Mouse (Mus musculus): ENCODE measurements at regions not wholly inside any gene's neighbourhood (a gene's known extent, or its start where the extent isn't known, plus 50 kb on each side); places are given as distances from the start of the nearest gene placed in this dataset.

GRCm38 (mm10) chr5:37903861-37904260 lies 79.5 kb upstream of the Msx1 start:
- no peak overlapping the region for H3K4me2 ChIP-seq (ENCODE audit: low read depth, low read length)
- H3K9ac ChIP-seq (ENCODE audit: low read length): no peak overlapping the region
- H3K9me3 ChIP-seq (ENCODE audit: control insufficient read depth, low read length): no peaks in the 10 kb centered on the region
- H3K4me1 ChIP-seq (replicated peaks; ENCODE audit: control insufficient read depth, insufficient read depth, low read length): 0 out of 2 replicates have a peak, but pooled peaks cover 2% of the 10 kb centered on the region
- H3K4me3 ChIP-seq (ENCODE audit: low read length): no peak overlapping the region
- WGBS: 64% methylated on average over 3 of the region's 3 CpGs
- no peaks in the 10 kb centered on the region for H3K36me3 ChIP-seq (ENCODE audit: control insufficient read depth, insufficient read depth, low read length)
- no peak overlapping the region for H3K27ac ChIP-seq (ENCODE audit: low read length)
- H3K27me3 ChIP-seq (ENCODE audit: control insufficient read depth, insufficient read depth, low read depth, low read length): peaks cover 24% of the 10 kb centered on the region
- no peak for ATAC-seq (ENCODE audit: low read depth)

DNA sequence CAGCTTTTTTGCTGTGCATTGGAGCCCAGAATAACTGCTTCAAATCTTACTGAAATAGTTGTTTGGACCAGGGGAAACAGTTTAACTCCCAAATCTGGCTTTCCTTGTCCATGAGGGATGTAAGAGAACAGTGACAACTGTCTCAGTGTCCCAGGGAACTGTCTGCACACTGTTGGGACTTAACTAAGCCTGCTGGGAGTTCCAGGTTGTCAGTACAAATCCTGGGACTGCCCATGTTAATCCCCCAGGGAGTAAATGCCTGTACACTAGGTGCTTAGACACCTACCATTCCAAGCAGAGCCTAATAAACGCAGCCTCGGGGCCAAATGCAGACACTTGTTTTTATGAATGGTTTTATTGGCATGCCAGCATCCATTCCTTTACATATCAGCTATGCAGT lies 78.4 kb upstream of the Msx1 start:
- Histone ChIP-seq H3K27me3 (ENCODE audit: control insufficient read depth, insufficient read depth, low read depth, low read length) (peaks cover 24% of the 10 kb centered on the region), H3K27ac (ENCODE audit: low read length) (no peak overlapping the region)

DNA sequence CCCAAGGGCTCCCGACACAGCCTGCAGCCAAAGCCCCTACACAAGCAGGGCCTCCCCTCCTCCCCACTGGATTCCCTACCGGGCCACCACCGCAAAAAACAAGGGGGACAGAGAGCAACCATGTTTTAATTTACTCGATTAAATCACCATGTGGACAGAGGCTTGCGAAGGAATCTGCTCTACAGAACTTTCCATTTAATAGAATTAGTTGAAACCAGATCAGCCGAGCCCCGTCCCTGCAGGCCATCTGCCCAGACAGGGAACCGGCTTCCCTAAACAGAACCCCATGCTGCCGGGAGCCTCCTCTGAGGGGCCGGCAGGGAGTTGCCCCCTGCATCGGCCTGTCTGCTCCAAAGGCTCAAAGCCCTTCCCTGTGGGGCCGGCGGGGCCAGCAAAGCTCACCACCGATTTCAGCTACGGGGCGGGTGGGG lies 77.5 kb upstream of the Msx1 start:
- Histone ChIP-seq H3K27ac (ENCODE audit: low read length) (no peak overlapping the region), H3K4me1 (replicated peaks; ENCODE audit: control insufficient read depth, insufficient read depth, low read length) (0 out of 2 replicates have a peak, but pooled peaks cover 2% of the 10 kb centered on the region), H3K9ac (ENCODE audit: low read length) (no peak overlapping the region), H3K36me3 (ENCODE audit: control insufficient read depth, insufficient read depth, low read length) (no peaks in the 10 kb centered on the region), H3K4me2 (ENCODE audit: low read depth, low read length) (0 out of 2 replicates have a peak overlapping the region, but pooled peaks have one; percentile 16), H3K27me3 (ENCODE audit: control insufficient read depth, insufficient read depth, low read depth, low read length) (peaks cover 26% of the 10 kb centered on the region), H3K9me3 (ENCODE audit: control insufficient read depth, low read length) (no peaks in the 10 kb centered on the region), H3K4me3 (ENCODE audit: low read length) (no peak overlapping the region)
- no peak for ATAC-seq (ENCODE audit: low read depth)
- WGBS: 3% methylated on average over 16 of the region's 16 CpGs

More for the DNA sequence above, 78.4 kb upstream of the Msx1 start:
- Histone ChIP-seq H3K4me3 (ENCODE audit: low read length) (no peak overlapping the region), H3K4me1 (replicated peaks; ENCODE audit: control insufficient read depth, insufficient read depth, low read length) (0 out of 2 replicates have a peak, but pooled peaks cover 2% of the 10 kb centered on the region), H3K9ac (ENCODE audit: low read length) (no peak overlapping the region), H3K4me2 (ENCODE audit: low read depth, low read length) (no peak overlapping the region), H3K36me3 (ENCODE audit: control insufficient read depth, insufficient read depth, low read length) (no peaks in the 10 kb centered on the region), H3K9me3 (ENCODE audit: control insufficient read depth, low read length) (no peaks in the 10 kb centered on the region)
- 73% methylated on average over 2 of the region's 2 CpGs for WGBS
- no peak for ATAC-seq (ENCODE audit: low read depth)

GRCm38 (mm10) chr5:37898041-37898615 lies 73.7 kb upstream of the Msx1 start:
- Histone ChIP-seq H3K4me3 (ENCODE audit: low read length) (no peak overlapping the region), H3K4me2 (ENCODE audit: low read depth, low read length) (no peak overlapping the region), H3K9me3 (ENCODE audit: control insufficient read depth, low read length) (no peaks in the 10 kb centered on the region), H3K27ac (ENCODE audit: low read length) (no peak overlapping the region), H3K4me1 (replicated peaks; ENCODE audit: control insufficient read depth, insufficient read depth, low read length) (peaks cover 12% of the 10 kb centered on the region; the same call in 1 of the 2 replicates), H3K27me3 (ENCODE audit: control insufficient read depth, insufficient read depth, low read depth, low read length) (peaks cover 42% of the 10 kb centered on the region), H3K36me3 (ENCODE audit: control insufficient read depth, insufficient read depth, low read length) (no peaks in the 10 kb centered on the region), H3K9ac (ENCODE audit: low read length) (no peak overlapping the region)
- no peak for ATAC-seq (ENCODE audit: low read depth)
- 56% methylated on average over 12 of the region's 12 CpGs for WGBS

DNA sequence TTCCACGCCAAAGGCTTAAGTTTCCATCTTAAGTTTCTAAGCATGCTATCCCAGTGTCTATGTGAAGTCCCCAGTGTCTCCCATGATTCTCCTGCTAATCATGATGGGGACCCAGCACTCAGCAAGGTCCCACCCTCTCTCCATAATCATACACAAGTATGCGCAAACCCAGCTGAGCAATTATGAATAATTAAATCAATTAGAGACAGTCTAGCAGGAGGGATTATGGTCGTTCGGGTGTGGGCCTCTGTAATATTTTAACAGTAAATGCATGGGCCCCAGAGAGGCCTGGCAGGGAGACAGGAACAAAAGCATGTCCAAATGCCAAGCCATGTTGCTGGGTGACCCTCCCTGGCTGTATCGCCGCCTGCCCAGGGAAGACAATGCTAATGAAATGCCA lies 73.1 kb upstream of the Msx1 start:
- H3K9me3 ChIP-seq (ENCODE audit: control insufficient read depth, low read length): no peaks in the 10 kb centered on the region
- no peak for ATAC-seq (ENCODE audit: low read depth)
- peaks cover 42% of the 10 kb centered on the region for H3K27me3 ChIP-seq (ENCODE audit: control insufficient read depth, insufficient read depth, low read depth, low read length)
- H3K36me3 ChIP-seq (ENCODE audit: control insufficient read depth, insufficient read depth, low read length): no peaks in the 10 kb centered on the region
- H3K4me2 ChIP-seq (ENCODE audit: low read depth, low read length): no peak overlapping the region
- no peak overlapping the region for H3K9ac ChIP-seq (ENCODE audit: low read length)
- H3K27ac ChIP-seq (ENCODE audit: low read length): no peak overlapping the region
- WGBS: 82% methylated on average over 6 of the region's 6 CpGs
- H3K4me3 ChIP-seq (ENCODE audit: low read length): no peak overlapping the region
- peaks cover 12% of the 10 kb centered on the region; the same call in 1 of the 2 replicates for H3K4me1 ChIP-seq (replicated peaks; ENCODE audit: control insufficient read depth, insufficient read depth, low read length)

GRCm38 (mm10) chr5:37895441-37896336 lies 71.3 kb upstream of the Msx1 start:
- H3K4me3 ChIP-seq (ENCODE audit: low read length): no peak overlapping the region
- H3K9me3 ChIP-seq (ENCODE audit: control insufficient read depth, low read length): no peaks in the 10 kb centered on the region
- no peak; the same call in 1 of the 2 replicates for ATAC-seq (ENCODE audit: low read depth)
- H3K36me3 ChIP-seq (ENCODE audit: control insufficient read depth, insufficient read depth, low read length): no peaks in the 10 kb centered on the region
- no peak overlapping the region for H3K27ac ChIP-seq (ENCODE audit: low read length)
- no peak overlapping the region for H3K4me2 ChIP-seq (ENCODE audit: low read depth, low read length)
- no peak overlapping the region for H3K9ac ChIP-seq (ENCODE audit: low read length)
- H3K27me3 ChIP-seq (ENCODE audit: control insufficient read depth, insufficient read depth, low read depth, low read length): peaks cover 39% of the 10 kb centered on the region
- H3K4me1 ChIP-seq (replicated peaks; ENCODE audit: control insufficient read depth, insufficient read depth, low read length): peaks cover 10% of the 10 kb centered on the region; the same call in 1 of the 2 replicates
- WGBS: 8% methylated on average over 19 of the region's 19 CpGs

GRCm38 (mm10) chr5:37893639-37894550 lies 69.5 kb upstream of the Msx1 start:
- Histone ChIP-seq H3K4me1 (replicated peaks; ENCODE audit: control insufficient read depth, insufficient read depth, low read length) (peaks cover 10% of the 10 kb centered on the region; the same call in 1 of the 2 replicates), H3K4me3 (ENCODE audit: low read length) (peak overlapping the region; percentile 33), H3K36me3 (ENCODE audit: control insufficient read depth, insufficient read depth, low read length) (no peaks in the 10 kb centered on the region), H3K9me3 (ENCODE audit: control insufficient read depth, low read length) (no peaks in the 10 kb centered on the region), H3K9ac (ENCODE audit: low read length) (peak overlapping the region; percentile 47; the same call in 1 of the 2 replicates), H3K27me3 (ENCODE audit: control insufficient read depth, insufficient read depth, low read depth, low read length) (peaks cover 38% of the 10 kb centered on the region), H3K27ac (ENCODE audit: low read length) (no peak overlapping the region), H3K4me2 (ENCODE audit: low read depth, low read length) (peak overlapping the region; percentile 53)
- ATAC-seq (ENCODE audit: low read depth): peak; percentile 67
- whole genome bisulfite sequencing: 3% methylated on average over 36 of the region's 36 CpGs

- 23% methylated on average over 11 of the region's 11 CpGs for WGBS
- Histone ChIP-seq H3K4me2 (ENCODE audit: low read depth, low read length) (no peak overlapping the region), H3K9ac (ENCODE audit: low read length) (no peak overlapping the region), H3K4me3 (ENCODE audit: low read length) (no peak overlapping the region), H3K9me3 (ENCODE audit: control insufficient read depth, low read length) (no peaks in the 10 kb centered on the region), H3K36me3 (ENCODE audit: control insufficient read depth, insufficient read depth, low read length) (no peaks in the 10 kb centered on the region), H3K4me1 (replicated peaks; ENCODE audit: control insufficient read depth, insufficient read depth, low read length) (peaks cover 6% of the 10 kb centered on the region; the same call in 1 of the 2 replicates), H3K27ac (ENCODE audit: low read length) (no peak overlapping the region), H3K27me3 (ENCODE audit: control insufficient read depth, insufficient read depth, low read depth, low read length) (peaks cover 33% of the 10 kb centered on the region)
- no peak for ATAC-seq (ENCODE audit: low read depth)
Observed at GRCm38 (mm10) chr5:37890641-37891040, 66.3 kb upstream of the Msx1 start.
